Mouse (Mus musculus) adrenal gland, adult 8-10 months (tissue): ENCODE measurements at regions not wholly inside any gene's neighbourhood (a gene's known extent, or its start where the extent isn't known, plus 50 kb on each side); places are given as distances from the start of the nearest gene placed in this dataset.
A peak's percentile ranks its signal among the peaks of the same experiment; 100 is the strongest.
"Not testable (repeated sequence)": the region's sequence is repeated elsewhere in the genome, so short reads cannot be mapped to it uniquely, and the experiment has no call there.

ENCODE experiments used
- DNase-seq: peaks from one replicate; pipeline ENCODE4 v3.0.0; 2022

- DNase-seq: not testable (repeated sequence)
Measured at GRCm38 (mm10) chr16:8914183-8914582, 84.3 kb downstream of the 1810013L24Rik start.

- DNase-seq: no peak
Measured at GRCm38 (mm10) chr16:8916091-8916490, 86.2 kb downstream of the 1810013L24Rik start.

DNA sequence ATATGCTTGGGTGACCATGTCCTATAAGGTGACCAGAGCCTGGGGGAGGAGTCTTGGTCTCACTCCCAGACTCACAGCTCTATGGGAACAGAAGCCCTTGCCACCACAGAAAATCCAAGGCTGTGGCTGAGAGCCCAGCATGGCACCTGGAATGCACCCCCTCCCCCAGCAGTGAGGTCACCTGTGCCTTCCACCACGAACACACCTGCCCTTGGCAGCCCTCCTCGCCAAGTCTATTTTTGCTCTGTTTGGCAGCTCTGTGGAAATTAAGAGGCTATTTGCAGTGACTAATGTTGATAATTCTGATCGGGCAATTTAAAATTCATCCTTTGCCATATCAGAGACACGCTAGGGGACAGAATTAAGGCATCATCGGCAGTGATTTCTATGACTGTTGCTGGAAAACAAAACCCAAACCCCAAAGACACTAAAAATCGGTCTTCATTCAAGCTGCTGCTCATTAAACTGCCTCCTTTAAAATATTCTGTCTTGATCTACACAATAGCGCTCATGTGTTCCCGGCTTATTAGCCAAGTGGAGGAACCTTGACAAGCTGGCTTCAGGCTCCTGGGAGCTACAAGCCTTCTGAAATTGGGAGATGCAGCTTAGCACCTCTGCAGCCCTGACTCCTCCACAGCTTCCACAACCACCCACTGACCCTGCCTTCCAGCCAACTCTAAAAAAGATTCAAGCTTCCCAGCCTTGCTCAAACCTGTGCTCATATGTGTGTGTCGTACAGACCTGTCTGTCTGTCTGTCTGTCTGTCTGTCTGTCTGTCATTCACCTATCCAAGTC lies 89.0 kb downstream of the 1810013L24Rik start:
- DNase-seq: no peak

DNA sequence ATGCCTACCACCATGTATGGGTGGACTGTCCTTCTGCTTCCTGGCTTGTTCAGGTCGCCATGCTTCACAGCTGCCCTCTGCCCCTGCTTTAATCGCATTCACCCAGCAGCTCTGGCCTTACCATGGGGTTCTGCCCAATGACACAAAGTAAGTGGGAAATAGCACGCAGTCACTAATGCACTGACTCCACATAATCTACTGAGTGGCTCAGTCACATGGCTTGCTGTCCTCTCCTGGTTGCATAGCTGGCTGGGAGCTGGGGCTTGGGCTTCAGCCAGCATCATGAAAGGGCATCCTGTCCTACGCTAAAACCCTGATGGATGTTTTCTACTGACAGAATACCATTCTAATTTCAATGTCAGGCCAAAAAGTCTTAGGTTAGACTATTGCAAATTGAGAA lies 94.8 kb downstream of the 1810013L24Rik start:
- DNase-seq: peak; percentile 43

- no peak for DNase-seq
Measured at GRCm38 (mm10) chr16:8931961-8932360, 102.1 kb downstream of the 1810013L24Rik start.

GRCm38 (mm10) chr16:8933121-8933520 lies 103.2 kb downstream of the 1810013L24Rik start:
- DNase-seq: no peak

DNA sequence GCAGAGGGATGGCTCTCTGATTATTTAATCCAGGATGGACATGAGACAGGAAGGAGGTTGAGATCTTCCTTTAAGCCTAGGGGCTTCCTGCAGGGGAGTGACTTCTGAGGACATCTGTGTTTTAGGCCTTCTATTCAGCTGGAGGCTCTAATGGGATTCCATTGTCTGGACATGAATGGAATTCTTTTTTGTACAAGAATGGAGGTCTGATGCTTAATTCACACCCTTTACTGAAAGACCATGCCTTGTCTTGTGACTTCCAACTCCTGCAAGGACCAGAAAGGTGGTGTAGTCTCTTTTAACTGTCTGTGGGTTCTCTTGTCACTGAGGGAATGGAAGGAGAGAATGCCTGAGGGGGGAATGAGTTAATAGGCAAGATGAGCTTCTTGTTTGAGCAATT lies 106.5 kb downstream of the 1810013L24Rik start:
- DNase-seq: no peak

- DNase-seq: peak; percentile 61
Measured at GRCm38 (mm10) chr16:8938516-8938915, 108.6 kb downstream of the 1810013L24Rik start.

GRCm38 (mm10) chr16:8939136-8939535 lies 109.2 kb downstream of the 1810013L24Rik start:
- no peak for DNase-seq

DNA sequence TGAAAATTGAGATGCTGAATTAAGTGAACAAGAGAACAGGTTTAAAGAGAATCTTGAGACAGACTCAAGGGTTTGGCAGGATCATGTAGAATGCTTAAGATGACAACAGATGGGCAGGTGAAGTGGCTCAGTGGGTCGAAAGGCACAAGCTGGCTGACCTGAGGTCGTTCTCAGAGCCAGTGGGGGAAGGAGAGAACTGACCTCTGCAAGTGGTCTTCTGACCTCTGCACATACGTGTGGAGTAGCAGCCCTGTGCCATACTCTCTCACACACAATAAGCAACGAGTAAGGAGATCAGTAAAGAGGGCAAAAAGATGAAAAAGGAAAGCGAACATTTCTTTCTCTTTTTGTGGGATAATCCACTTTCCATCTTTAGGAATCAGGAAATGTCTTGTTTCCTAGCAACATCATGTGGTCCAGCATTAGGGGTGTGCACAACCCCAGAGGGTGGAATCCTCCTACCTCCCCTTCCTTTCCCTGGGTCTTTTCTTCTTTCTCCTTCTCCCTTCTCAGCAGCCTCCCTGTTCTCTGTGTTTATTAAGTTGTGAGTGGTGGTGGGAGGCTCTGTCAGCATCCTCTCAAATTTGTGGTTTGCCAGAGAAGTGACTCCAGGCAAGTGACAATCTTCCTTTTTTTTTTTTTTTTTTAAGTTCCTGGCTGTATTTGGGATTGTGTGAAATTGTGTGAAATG lies 114.7 kb downstream of the 1810013L24Rik start:
- no peak for DNase-seq

GRCm38 (mm10) chr16:8947846-8948245 lies 117.9 kb downstream of the 1810013L24Rik start:
- DNase-seq: no peak

DNA sequence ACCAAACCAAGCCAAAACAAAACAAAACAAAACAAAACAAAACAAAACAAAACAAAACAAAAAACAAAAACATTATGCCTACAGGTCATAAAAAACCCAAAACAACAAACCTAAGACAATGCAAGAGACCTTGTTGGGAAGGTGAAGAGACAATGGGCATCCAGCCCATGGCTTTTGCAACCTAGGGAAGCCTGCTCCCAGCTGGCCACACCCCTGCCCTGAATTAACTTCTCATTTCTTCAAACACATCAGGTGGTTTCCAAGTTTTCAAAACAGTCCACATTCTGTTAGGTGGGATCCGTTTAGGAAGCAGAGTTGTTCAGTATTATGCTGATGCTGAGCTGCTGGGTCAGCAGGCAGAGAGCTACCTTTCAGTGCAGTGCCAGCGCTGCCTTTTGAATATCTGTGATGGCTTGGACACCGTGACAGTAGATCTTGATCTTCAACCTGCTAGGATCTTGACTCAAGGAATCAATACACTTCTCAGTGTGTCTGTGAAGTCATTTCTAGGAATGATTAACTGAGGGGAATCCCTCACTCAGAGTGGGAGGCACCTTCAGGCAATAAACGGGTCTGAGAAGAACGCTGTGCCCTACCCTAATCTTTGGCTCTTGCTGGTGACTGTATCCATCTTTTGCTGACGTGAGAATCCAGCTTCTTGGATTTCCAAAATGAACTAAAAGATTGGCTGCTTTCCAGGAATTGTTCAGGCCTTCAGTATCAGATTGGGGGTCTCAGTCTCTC lies 121.4 kb downstream of the 1810013L24Rik start:
- DNase-seq: no peak

DNA sequence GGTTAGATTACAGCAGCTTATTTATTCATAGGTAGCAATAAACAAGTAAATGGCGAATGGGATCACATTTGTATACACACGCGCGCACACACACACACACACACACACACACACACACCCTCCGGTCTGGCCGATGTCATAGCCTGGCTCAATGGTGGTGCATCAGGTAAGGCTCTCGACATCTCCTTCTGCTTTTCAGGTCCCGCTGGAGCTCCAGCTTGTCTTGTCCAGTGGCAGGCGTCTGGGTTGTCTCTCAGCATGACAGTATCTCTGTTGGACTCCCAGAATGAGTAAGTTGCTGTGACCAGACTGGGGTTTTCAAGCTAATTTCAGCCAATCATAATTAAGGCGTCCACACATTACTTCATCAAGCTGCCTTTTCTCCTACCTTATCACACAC lies 131.8 kb downstream of the 1810013L24Rik start:
- DNase-seq: no peak

DNA sequence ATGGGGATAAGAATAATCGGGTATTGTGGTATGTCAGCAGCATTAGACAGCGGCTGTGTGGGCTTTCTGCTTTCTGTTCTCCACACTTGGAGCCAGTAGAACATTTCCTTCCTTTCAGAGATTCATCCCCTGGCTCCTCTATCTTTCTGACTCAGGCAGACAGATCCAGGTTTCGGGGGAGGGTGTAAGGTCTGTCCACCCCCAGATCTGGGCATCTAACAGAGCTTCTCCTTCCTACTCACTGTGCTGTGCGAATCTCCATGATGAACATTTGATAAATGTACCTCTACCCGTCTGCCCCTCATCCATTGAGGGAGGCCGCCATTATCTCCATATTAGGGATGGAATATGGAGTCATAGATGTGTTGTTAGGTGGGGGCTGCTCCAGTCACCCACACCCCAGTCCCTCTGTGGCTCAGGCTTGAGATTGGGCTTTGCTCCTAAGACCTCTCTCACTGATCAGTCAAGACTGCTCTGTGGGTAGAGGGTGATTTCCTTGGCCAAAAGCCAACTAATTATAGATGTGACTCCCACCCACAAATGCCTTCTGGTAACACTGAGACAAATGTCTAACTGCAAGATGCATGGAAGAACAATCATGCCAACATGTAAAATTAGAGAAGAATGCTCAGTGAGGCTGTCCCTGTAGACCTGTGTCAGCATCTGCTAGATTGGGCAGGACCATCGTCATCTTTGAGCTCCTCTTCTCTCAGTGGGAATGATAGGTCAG lies 163.8 kb downstream of the 1810013L24Rik start:
- DNase-seq: no peak

GRCm38 (mm10) chr16:8994521-8994920 lies 164.6 kb downstream of the 1810013L24Rik start:
- DNase-seq: no peak

DNA sequence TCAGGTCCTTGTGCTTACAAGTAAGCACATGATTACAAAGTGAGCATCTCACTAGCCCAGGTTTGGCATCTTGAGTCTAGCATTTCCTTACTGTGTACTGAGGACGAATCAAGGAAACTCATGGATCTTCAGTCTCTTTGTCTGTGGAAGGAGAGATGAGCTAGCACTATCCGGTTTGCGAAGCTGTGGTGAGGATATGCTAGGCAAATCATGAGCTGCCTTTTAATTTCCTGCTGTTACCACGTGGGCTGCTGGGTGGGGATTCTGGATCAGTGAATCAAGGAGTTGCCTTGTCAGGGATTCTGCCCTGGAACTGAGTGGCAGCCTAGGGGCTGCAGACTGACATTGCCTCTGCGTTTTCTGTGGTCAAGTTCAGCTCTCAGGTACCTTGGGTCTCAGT lies 167.3 kb downstream of the 1810013L24Rik start:
- DNase-seq: no peak

DNA sequence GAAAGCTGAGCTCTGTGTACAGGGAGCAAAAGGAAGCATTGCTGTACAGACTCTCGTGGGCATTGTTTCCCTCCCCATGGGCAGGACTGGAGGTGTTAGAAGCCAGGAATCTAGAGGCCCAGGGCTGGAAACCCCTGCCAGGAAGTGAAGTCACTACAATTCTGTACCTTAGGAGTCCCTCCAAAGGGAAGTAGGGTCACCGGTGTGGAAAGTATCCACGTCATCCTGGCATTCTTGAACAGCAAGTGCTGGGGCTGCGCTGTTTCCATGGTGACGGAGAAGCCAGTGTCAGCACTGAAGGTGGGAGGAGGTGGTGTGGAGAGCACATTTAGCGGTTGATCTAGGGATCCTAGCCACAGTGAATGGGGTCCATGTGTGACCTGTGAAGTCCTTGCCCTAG lies 174.1 kb downstream of the 1810013L24Rik start:
- DNase-seq: no peak

DNA sequence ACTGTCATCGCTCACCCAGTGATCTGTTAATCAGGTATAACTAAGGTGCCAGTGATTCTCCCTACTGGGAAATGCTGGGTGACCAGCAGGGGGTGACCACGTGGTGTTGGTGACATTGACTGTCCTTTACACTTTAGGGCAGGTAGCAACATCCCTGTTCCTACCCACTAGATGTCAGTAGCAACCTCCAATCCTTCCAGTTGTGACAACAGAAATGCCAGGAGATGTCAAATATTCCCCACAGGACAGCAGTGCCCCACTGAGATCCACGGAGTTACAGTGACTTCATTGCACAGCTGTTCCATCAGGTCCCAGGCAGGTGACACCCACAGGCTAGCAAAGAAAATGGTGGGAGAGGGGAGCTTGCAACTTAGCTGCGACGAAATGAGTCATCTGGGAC lies 176.0 kb downstream of the 1810013L24Rik start:
- DNase-seq: no peak

- peak; percentile 64 for DNase-seq
Measured at GRCm38 (mm10) chr16:9009361-9010083, 179.6 kb downstream of the 1810013L24Rik start.

DNA sequence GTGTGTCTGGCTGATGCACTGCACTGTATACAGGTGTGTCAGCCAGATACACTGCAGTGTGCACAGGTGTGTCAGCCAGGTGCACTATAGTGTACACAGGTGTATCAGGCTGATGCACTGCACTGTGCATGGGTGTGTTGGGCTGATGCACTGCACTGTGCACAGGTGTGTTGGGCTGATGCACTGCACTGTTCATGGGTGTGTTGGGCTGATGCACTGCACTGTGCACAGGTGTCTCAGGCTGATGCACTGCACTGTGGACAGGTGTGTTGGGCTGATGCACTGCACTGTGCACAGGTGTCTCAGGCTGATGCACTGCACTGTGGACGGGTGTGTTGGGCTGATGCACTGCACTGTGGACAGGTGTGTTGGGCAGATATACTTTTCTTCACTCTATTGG lies 181.2 kb downstream of the 1810013L24Rik start:
- no peak for DNase-seq

DNA sequence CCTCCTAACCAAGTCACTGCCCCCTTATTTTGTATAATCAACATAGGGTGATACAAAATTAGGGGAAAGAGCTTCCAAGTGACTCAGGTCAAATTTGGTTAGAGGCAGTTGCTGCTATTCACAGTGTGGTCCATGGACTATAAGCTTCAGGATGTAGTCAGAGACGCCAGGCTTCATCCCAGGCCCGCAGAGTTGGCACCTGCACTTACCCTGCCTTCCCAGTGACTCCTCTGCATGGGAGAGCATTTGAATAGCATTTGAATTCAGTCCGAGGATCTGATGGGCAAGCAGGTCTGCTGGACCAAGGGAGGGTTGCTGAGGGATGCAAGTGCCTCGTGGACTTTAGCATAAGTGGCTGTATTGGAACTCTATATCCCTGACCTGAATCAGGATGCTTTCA lies 181.8 kb downstream of the 1810013L24Rik start:
- no peak for DNase-seq
